Mouse (Mus musculus) MEL (cell line): ENCODE results near the gene Klk9.

ENCODE experiments used
- CTCF ChIP-seq, 3 experiments: IDR thresholded peaks in 2 of 3; conservative IDR thresholded peaks in 1 of 3; 2 replicates each; pipeline ENCODE4 v1.5.1; 2011 to 2012; ENCODE audit warnings: low read length in 3 of 3, low read depth in 2 of 3, mild to moderate bottlenecking in 2 of 3, improper control_type of control experiment in 1 of 3, inconsistent platforms in 1 of 3, mixed read lengths in 1 of 3, moderate library complexity in 1 of 3; ENCODE audit not compliant: control insufficient read depth in 1 of 3, insufficient read depth in 1 of 3, poor library complexity in 1 of 3, severe bottlenecking in 1 of 3
- MAX ChIP-seq: IDR thresholded peaks from 2 replicates; pipeline ENCODE4 v1.6.1; 2011; ENCODE audit warnings: low read length, improper control_type of control experiment
- NRF1 ChIP-seq: IDR thresholded peaks from 2 replicates; pipeline ENCODE4 v1.6.1; 2014; ENCODE audit warnings: low read depth, mild to moderate bottlenecking, inconsistent platforms, low read length, improper control_type of control experiment, moderate library complexity; ENCODE audit not compliant: poor library complexity, insufficient read depth, severe bottlenecking
- POLR2A ChIP-seq, 2 experiments: IDR thresholded peaks; 2 replicates each; pipeline ENCODE4 v1.6.1; 2011 to 2012; ENCODE audit warnings: low read length in 2 of 2, mild to moderate bottlenecking in 2 of 2, control low read depth in 1 of 2, improper control_type of control experiment in 1 of 2, low read depth in 1 of 2, moderate library complexity in 1 of 2; ENCODE audit not compliant: control insufficient read depth in 1 of 2, insufficient read depth in 1 of 2, poor library complexity in 1 of 2
- TAL1 ChIP-seq: IDR thresholded peaks from 2 replicates; pipeline ENCODE4 v1.6.1; 2012; ENCODE audit warnings: mild to moderate bottlenecking, inconsistent platforms, low read length, moderate library complexity, mixed read lengths
- UBTF ChIP-seq: IDR thresholded peaks from 2 replicates; pipeline ENCODE4 v1.6.1; 2012; ENCODE audit warnings: low read depth, mild to moderate bottlenecking, inconsistent platforms, low read length, improper control_type of control experiment, moderate library complexity, borderline replicate concordance; ENCODE audit not compliant: insufficient read depth
- ZMIZ1 ChIP-seq: IDR thresholded peaks from 2 replicates; pipeline ENCODE4 v1.6.1; 2012; ENCODE audit warnings: low read depth, mild to moderate bottlenecking, inconsistent platforms, low read length, improper control_type of control experiment, moderate library complexity

DNA sequence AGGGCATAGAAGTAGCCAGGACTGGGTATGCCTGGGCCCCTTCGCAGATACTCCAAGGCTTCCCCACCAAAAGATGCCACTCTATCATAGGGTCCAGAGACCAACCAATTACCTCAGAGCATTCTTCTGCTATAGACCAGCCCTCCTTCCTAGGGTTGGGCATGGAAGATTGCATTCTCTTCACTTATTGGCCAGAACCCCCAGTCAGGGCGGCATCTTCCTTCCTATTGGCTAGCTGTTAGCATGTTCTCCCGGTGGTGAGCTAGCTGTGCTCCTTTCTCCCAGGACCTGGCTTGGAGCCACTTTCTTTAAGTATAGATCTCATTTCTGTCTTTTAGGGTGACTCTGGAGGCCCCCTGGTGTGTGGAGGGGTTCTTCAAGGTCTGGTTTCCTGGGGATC, 18.8 kb upstream of the Klk9 start:
- no peak for TF ChIP-seq TAL1
- no peak for TF ChIP-seq UBTF
- TF ChIP-seq ZMIZ1 = no peak
- TF ChIP-seq MAX = no peak
- no peak for TF ChIP-seq POLR2A (IDR thresholded peaks at IDR 0.05; ENCODE audit: control insufficient read depth in 1 of 2, insufficient read depth in 1 of 2, low read depth in 1 of 2, low read length in 2 of 2, poor library complexity in 1 of 2)
- TF ChIP-seq CTCF (IDR thresholded peaks at IDR 0.05 in 2 of 3, conservative IDR thresholded peaks at IDR 0.05 in 1 of 3; ENCODE audit: control insufficient read depth in 1 of 3, insufficient read depth in 1 of 3, low read depth in 2 of 3, low read length in 3 of 3, poor library complexity in 1 of 3, severe bottlenecking in 1 of 3) = no peak
- no peak for TF ChIP-seq NRF1
